Comparison of ENCODE assay signal across 8 mouse cellular contexts in genomic region chr15:86000706-86001292, GRCm38 (mm10). TPM values are rescaled to one million over a fixed set of nuclear protein-coding genes. Genes with fewer than 3 reads are reported as not detected.
DNase-seq lines count a peak whose midpoint lies in the region; ATAC-seq and TF ChIP-seq lines count a peak whose summit lies in the region.

No protein-coding gene starts in this region.

- H3K9ac ChIP-seq in lung, postnatal 0 days (replicated peaks; ENCODE audit: low read depth) = no peak overlapping the region
- H3K9ac ChIP-seq in kidney, embryonic 15.5 days = no peak overlapping the region
- no peak overlapping the region for H3K9ac ChIP-seq in intestine, embryonic 16.5 days (ENCODE audit: low read depth, low read length)

- H3K4me2 ChIP-seq in lung, postnatal 0 days (replicated peaks; ENCODE audit: low read depth, low read length) = no peak overlapping the region
- H3K4me2 ChIP-seq in kidney, embryonic 15.5 days = no peak overlapping the region
- no peak overlapping the region for H3K4me2 ChIP-seq in intestine, embryonic 16.5 days (ENCODE audit: low read depth, low read length)

- TF ChIP-seq CTCF in lung, postnatal 0 days (IDR thresholded peaks at IDR 0.05) = no peak

- ATAC-seq in lung, postnatal 0 days = peak; percentile 43
- no peak; the same call in 1 of the 2 replicates for ATAC-seq in kidney, embryonic 15.5 days (replicated peaks; ENCODE audit: low FRiP score)
- no peak for ATAC-seq in intestine, embryonic 16.5 days

- H3K9me3 ChIP-seq in lung, postnatal 0 days (ENCODE audit: low read length) = no peaks in the 10 kb centered on the region
- no peaks in the 10 kb centered on the region for H3K9me3 ChIP-seq in kidney, embryonic 15.5 days (replicated peaks)
- no peaks in the 10 kb centered on the region for H3K9me3 ChIP-seq in intestine, embryonic 16.5 days (ENCODE audit: control insufficient read depth, low read length)

- DNase-seq in embryo, embryonic 10.5 days (ENCODE audit: low spot score) = peak; percentile 42
- DNase-seq in embryo, embryonic 9.5 days (ENCODE audit: extremely low spot score) = no peak
- DNase-seq in lung, postnatal 0 days (ENCODE audit: low spot score) = peak; percentile 41
- no peak for DNase-seq in lung, postnatal 10 days
- peak; percentile 59 to 73 for DNase-seq in right cerebral cortex, postnatal 10 days (ENCODE audit: low spot score in 2 of 2)
- no peak for DNase-seq in adrenal gland, adult (ENCODE audit: inconsistent age in 2 of 2, low spot score in 1 of 2)

- WGBS in lung, postnatal 0 days = 59% methylated on average over 5 of the region's 5 CpGs
- WGBS in kidney, embryonic 15.5 days = 71% methylated on average over 5 of the region's 5 CpGs
- WGBS in intestine, embryonic 16.5 days = 68% methylated on average over 5 of the region's 5 CpGs

- H3K4me1 ChIP-seq in lung, postnatal 0 days (ENCODE audit: insufficient read depth, low read depth, low read length) = no peaks in the 10 kb centered on the region
- peaks cover 76% of the 10 kb centered on the region for H3K4me1 ChIP-seq in kidney, embryonic 15.5 days
- no peaks in the 10 kb centered on the region for H3K4me1 ChIP-seq in intestine, embryonic 16.5 days (ENCODE audit: control insufficient read depth, insufficient read depth, low read length)

- no peak overlapping the region for H3K27ac ChIP-seq in lung, postnatal 0 days (ENCODE audit: low read length)
- peak overlapping the region; percentile 29; the same call in 1 of the 2 replicates for H3K27ac ChIP-seq in kidney, embryonic 15.5 days
- H3K27ac ChIP-seq in intestine, embryonic 16.5 days (ENCODE audit: low read length) = no peak overlapping the region

- no peaks in the 10 kb centered on the region for H3K27me3 ChIP-seq in lung, postnatal 0 days (replicated peaks; ENCODE audit: insufficient read depth, low read length)
- no peaks in the 10 kb centered on the region for H3K27me3 ChIP-seq in kidney, embryonic 15.5 days
- H3K27me3 ChIP-seq in intestine, embryonic 16.5 days (replicated peaks; ENCODE audit: control insufficient read depth, insufficient read depth, low read length) = 0 out of 2 replicates have a peak, but pooled peaks cover 3% of the 10 kb centered on the region

- H3K4me3 ChIP-seq in lung, postnatal 0 days (ENCODE audit: low read depth, low read length) = no peak overlapping the region
- no peak overlapping the region for H3K4me3 ChIP-seq in kidney, embryonic 15.5 days (replicated peaks)
- no peak overlapping the region for H3K4me3 ChIP-seq in intestine, embryonic 16.5 days (ENCODE audit: low read length)

- no peak for TF ChIP-seq EP300 in lung, postnatal 0 days (IDR thresholded peaks at IDR 0.05)

- no peaks in the 10 kb centered on the region for H3K36me3 ChIP-seq in lung, postnatal 0 days (ENCODE audit: insufficient read depth, low read length)
- H3K36me3 ChIP-seq in kidney, embryonic 15.5 days = no peaks in the 10 kb centered on the region
- H3K36me3 ChIP-seq in intestine, embryonic 16.5 days (ENCODE audit: control insufficient read depth, insufficient read depth, low read length) = no peaks in the 10 kb centered on the region

RNA-seq across cellular contexts. Expression of gene Celsr1, which starts 32.8 kb away (rescaled TPM):
- polyA plus RNA-seq in lung, postnatal 0 days (2015; fragmentation: Nextera tagmentation; extraction: Ambion mirVana) = 2.1 and 2.2 TPM in 2 replicates
- 3.7 and 3.9 TPM in 2 replicates for polyA plus RNA-seq in kidney, embryonic 15.5 days (2015; fragmentation: Nextera tagmentation; extraction: Ambion mirVana)
- polyA plus RNA-seq in intestine, embryonic 16.5 days (2015; fragmentation: Nextera tagmentation; extraction: Ambion mirVana) = 0.51 and 0.70 TPM in 2 replicates

RNA-seq across cellular contexts. Expression of gene Gramd4, which starts 56.7 kb away (rescaled TPM):
- polyA plus RNA-seq in lung, postnatal 0 days (2015; fragmentation: Nextera tagmentation; extraction: Ambion mirVana) = 9.9 and 11.1 TPM in 2 replicates
- 14.1 and 17.4 TPM in 2 replicates for polyA plus RNA-seq in kidney, embryonic 15.5 days (2015; fragmentation: Nextera tagmentation; extraction: Ambion mirVana)
- 9.1 and 9.5 TPM in 2 replicates for polyA plus RNA-seq in intestine, embryonic 16.5 days (2015; fragmentation: Nextera tagmentation; extraction: Ambion mirVana)

Comparison
In these comparisons a context has a peak if more than half of its experiments do, and no peak if none do; other contexts are left out.
1. DNase-seq: peak in embryo, embryonic 10.5 days (single experiment), lung, postnatal 0 days (single experiment) and right cerebral cortex, postnatal 10 days (2 of 2); none in embryo, embryonic 9.5 days (single experiment), lung, postnatal 10 days (single experiment) and adrenal gland, adult (0 of 2).